Mouse (Mus musculus): ENCODE measurements at regions not wholly inside any gene's neighbourhood (a gene's known extent, or its start where the extent isn't known, plus 50 kb on each side); places are given as distances from the start of the nearest gene placed in this dataset.

DNA sequence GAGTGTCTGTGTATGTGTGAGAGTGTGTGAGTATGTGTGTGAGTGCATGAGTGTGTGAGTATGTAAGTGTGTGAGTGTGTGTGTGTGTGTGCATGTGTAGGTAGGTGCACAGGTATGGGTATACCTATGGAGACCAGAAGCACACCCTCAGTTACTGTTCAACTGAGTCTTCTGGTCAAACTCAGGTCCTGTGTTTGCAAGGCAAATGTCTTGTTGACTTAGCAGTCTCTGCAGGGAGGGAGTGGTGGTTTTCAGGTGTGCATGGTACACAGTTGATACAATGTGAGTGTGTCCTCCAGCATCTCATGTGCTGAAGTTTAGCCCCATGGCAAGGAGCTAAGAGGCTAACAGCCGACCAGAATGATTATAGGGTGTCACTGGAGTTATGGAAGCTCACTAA is 166.7 kb downstream of the Gadd45g start:
- no peak for DNase-seq (ENCODE audit: low spot score in 2 of 2)

DNA sequence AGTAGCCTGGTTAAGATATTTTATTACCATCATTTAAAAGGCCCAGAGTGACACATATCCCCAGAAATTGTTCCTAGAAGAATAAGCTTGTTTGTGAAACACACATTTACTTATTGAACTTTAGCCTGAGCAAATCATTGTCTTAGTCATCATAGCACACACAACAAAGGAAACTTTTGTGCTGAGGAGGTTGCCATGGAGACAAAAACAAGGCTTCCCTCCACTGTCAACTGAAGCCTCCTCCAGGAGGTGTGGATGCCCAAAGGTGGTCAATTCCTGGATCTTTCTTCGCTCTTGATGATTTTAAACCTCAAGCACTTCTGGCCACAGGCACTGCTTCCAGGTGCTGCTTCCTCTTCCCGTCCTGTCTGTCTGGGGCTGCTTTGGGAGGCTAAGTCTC is 167.3 kb downstream of the Gadd45g start:
- no peak for DNase-seq (ENCODE audit: low spot score in 2 of 2)

DNA sequence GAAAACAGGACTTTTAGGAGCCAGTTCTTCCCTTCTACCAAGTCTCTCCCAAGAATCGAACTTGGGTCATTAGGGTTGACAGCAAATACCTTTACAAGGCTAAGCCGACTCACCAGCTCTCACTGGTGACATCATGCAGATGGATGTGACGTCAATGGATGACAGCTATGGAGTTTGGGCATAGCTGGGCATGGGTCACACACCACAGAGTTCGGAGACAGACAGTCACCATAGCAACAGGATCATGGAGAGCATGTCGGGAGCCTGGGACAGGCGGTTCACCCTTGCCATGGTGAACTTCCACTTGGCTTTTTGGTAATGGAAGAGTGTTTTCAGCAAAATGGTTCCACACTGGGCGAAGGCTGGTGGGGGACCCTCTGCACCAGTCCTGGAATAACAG is 168.1 kb downstream of the Gadd45g start:
- no peak for DNase-seq (ENCODE audit: low spot score in 2 of 2)

DNA sequence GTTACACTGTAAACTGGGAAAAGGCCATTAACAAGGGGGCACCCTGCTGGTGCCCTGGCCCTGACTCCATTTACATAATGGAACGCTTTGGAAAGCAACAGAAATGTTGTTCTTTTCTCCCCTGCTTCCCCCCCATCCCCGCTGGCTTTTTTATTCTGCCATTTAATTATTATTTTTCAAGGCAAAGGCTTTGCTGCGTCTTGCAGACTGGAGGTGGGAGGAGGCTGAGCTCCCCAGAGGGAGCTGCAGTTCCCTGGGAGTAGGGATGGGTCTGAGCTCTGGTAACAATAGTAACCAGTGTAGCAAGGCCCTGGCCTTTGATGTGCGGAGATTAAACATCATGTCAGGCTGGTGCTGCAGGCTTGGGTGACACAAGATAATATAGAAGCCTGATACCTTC is 168.6 kb downstream of the Gadd45g start:
- DNase-seq (ENCODE audit: low spot score in 2 of 2), result no peak

DNA sequence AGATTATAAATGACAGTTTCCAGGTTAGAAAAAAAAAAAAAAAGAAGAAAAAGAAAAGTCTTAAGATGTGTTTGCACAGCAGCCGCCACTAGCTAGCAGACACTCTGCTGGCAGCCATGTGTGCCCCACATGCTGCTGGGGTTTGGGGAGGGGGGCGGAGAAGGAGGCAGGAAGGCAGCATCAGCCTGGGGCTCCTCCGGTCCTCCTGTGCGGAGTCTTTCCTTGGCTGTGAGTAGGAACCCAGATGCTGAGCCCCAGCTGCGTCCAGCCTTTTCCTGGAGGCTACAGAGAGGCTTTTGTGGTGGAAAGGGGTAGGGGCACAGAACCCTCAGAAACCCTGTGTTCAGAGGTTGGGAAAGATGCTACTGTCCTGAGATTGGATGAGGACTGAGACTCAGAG is 169.0 kb downstream of the Gadd45g start:
- DNase-seq (ENCODE audit: low spot score in 2 of 2), result no peak

DNA sequence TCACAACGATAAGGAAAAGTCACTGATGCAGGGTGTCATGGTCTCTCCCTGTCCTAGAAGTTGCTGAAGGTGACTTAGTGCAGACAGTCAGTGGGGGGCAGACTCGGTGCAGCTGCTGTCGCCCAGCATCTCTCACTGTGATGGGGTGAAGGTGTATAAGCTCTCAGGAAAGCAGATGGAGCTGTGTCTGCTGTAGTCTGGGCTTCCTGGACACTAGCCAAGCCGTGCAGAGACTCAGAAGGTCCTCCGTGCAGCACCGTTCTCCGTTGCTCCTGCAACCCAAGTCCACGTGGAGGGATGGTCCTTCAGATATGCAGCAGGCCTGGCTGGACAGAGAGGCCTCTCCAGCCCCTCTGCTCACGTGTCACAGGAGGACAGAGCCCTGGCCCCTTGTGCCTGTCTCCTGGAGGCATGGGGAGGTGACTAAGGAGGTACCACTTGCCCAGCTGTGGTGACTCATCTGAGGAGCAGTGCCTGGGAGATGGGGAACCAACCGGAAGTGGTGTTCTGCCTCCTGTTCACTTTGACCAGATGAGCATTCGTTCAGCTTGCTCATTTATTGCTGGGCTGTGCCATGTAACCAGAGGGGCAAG is 171.2 kb downstream of the Gadd45g start:
- DNase-seq (ENCODE audit: low spot score in 2 of 2), result no peak

DNA sequence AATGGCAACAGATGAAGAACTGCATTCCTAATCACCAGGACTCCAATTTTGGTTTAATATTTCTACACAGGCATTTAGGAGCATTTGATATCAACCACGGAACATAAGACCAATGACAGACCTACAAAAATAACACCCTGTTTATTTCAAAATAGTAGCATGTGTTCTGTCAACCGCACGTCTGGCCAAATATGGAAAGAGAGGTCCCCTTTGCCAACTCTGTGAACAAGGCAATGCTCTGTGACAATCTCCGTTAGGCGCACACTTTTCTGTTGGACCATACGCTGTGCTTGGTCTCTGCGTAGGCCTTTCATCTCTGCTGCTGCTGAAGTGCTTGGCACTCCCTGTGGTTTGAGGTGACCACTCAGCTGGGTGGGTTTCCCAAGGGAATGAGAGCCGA is 173.2 kb downstream of the Gadd45g start:
- peak; percentile 32 to 70 for DNase-seq (ENCODE audit: low spot score in 2 of 2)

DNA sequence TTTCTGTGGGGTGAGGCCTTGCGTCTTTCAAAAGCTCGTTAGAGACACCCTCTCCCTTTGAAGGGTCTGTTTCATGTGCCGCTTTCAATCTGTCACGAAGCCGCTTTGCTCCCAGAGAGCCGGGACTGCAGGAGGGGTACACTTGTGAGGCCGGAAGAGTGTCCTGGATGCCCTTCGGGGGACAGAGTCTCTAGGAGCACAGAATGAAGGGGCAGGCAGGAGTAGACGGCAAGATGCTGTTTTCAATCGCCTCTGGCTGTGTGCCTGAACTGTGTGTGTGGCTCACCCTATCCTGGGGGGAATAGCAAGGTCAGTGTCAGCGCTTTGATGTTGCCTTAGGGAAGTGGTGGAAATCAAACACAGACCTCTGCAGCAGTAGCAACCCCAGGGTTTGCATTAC is 174.7 kb downstream of the Gadd45g start:
- no peak for DNase-seq (ENCODE audit: low spot score in 2 of 2)

DNA sequence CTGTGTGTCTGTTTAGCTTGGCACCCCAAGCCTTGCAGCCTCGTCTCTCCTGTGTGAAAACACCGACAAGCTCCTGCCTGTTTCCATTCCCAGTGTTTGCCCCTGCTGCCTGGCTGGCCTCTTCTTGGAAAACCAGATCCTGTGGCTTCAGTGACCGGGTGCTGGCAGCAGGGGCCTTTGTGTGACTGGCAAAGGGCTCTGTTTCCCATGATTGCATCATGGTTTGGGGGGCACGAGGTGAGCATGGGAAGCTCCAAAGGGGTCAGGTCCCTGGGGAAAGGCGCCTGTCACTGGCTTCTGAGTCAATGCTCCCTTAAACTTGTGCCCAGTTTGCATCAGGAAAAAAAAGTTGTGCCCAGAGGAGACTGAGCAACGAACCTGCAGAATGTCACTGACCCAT is 175.3 kb downstream of the Gadd45g start:
- DNase-seq (ENCODE audit: low spot score in 2 of 2), result no peak

DNA sequence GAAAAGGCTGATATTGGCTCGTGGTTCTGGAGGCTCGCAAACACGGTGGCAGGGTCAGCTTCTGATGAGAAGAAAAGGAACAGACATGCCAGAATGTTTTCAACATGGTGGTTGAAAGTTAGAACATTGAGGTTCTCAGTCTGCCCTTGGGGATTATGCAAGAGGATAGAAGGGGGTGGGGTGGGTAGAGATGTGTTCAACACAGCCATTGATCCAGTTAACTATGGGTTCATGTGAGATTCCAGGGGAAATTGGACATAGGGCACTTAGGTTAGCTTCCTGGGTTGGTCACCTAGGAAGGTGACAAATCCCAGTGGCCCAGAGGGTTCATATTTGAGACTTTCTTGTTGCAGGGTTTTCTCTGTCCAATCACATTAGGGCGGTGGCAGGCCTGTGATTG is 176.1 kb downstream of the Gadd45g start:
- DNase-seq (ENCODE audit: low spot score in 2 of 2), result no peak

DNA sequence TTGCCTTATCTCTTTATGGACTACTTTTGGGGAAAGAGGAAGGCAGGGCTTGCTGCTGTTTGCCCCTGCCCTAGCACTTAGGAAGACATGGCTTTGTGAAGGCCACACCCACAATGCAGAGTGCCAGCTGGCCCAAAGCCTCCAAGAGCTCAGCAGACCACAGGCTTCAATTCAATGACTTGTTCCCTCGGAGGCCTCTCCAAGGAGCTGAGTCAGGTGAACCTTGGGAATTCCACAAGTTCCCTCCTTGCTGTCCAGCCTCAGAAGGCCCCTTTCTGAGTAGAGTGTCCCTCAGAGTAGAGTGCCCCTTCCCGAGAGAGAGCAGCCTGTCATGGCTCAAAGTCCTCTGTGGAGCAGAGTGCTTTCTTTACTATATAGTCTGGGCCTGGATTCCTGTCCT is 177.9 kb downstream of the Gadd45g start:
- DNase-seq (ENCODE audit: low spot score in 2 of 2), result no peak

DNA sequence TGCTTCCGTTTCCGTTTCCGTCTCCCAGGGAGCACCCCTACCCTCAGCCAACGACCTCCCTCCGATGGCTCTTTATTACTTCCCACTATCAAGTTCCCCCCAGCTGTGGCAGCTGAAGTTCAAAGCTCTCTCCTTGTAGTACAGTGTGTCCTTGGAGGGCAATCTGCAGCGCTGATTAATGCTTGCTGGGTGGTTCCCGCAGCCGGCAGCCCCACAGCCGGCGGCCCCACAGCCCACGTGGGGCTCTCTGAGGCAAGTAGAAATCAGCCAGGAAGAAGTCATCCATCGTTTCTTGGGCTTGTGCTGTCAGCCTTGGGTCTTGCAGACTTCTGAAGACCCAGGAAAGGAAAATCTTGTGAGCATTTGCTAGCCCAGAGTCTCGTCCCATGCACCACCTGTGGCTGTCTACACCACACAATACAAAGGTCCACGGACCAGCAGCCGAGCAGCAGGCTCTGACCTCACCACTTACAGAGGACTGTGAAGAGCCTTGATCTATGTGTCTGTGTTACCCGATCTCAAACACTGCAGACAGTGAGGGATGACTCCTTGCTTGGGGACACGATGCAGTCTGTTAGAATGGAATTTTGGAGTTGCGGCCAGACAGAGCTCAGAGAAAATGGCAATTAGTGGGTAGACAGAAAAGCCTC is 178.5 kb downstream of the Gadd45g start:
- DNase-seq (ENCODE audit: low spot score in 2 of 2), result no peak

DNA sequence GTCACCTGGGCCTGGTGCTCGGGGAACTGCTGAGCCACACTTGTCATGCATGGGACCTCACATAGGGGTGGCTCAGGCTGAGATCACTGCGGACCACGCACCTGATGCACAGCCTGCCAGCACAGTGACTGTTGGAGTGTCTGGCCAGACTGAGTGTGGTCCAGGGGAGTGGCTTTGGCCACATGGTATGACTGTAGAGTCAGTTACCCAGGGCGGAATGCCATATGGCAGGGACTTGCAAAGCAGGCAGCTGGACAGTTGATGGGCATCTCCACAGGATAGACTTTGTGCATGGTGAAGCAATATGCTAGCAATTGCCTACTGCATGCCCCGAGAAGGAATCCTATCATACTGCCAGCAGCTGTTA is 179.0 kb downstream of the Gadd45g start:
- no peak for DNase-seq (ENCODE audit: low spot score in 2 of 2)

DNA sequence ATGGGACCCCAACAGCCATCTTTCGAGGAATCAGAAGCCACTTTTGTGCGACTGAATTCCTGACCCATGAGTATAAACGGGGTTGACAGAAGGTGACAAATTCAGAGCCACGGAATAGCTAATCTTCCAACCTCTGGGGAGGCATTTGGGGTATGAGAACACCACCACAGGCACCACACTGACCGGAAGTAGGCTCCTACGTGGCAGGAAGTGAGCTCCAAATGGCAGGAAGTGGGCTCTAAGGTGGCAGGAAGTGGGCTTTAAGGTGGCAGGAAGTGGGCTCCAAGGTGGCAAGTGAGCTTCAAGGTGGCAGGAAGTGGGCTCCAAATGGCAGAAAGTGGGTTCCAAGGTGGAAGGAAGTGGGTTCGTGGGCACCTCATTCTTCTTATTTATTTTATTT is 179.8 kb downstream of the Gadd45g start:
- DNase-seq (ENCODE audit: low spot score in 2 of 2), result no peak

DNA sequence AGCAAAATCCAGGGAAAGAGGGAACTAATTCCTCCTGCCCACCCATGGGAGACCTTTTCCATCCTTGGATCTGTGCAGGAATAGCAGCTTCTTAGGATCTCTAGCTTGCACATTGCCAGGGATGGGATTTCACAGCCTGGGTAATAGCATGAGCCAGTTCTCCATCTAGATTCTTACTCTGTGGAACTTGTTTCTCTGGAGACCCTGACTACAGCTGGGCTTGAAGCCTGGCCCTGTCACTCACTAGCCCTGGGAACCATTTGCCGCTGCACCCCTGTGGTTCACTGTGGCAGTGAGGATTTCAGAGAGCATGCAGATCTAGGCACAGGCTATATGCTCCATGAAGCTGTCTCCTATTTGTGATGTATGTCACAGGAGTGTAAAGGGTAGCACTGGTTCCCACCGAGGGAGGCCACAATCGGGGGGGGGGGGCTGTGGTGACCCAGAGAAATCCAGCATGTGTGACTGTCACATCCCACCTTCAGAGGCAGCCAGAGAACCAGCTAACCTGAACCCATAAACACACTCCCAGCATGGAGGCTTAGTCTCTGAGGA is 183.5 kb downstream of the Gadd45g start:
- no peak for DNase-seq (ENCODE audit: low spot score in 2 of 2)

DNA sequence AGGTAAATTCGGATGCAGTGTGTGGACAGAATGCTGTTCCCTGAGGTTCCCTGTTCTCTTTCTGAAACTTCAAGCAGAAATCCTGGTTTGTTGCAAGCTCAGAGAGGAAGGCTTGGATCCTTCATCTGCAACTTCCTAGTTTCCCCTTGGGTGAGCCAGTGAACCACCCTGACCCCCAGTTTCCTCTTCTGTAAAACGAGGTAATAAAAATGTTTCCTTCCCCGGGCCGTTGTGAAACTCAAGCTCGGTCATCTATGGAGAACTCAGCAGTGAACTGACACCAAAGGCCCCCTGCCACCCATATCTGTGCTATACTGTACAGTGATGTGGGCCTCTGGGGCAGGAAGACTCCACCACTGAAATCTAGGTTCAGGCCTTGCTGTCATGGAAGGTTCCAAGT is 185.0 kb downstream of the Gadd45g start:
- DNase-seq (ENCODE audit: low spot score in 2 of 2), result no peak

DNA sequence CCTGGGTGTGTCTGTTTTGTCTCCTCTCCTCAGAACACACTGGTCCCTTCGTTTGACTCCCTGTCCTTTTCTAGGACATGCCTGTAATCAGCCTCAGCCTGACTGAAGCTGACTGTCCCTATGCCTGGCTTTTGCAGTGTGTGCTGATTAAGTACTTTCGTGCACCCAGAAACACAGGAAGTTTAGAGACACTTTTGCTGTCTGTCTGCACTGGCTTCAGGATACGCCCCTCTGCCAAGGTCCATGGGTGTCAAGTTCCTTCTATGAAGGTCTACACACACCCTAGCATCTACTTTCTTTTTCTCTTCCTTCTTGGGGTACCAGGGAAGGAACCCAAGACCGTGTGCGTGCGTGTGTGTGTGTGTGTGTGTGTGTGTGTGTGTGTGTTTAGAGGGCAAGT is 189.3 kb downstream of the Gadd45g start:
- DNase-seq (ENCODE audit: low spot score in 2 of 2), result no peak

DNA sequence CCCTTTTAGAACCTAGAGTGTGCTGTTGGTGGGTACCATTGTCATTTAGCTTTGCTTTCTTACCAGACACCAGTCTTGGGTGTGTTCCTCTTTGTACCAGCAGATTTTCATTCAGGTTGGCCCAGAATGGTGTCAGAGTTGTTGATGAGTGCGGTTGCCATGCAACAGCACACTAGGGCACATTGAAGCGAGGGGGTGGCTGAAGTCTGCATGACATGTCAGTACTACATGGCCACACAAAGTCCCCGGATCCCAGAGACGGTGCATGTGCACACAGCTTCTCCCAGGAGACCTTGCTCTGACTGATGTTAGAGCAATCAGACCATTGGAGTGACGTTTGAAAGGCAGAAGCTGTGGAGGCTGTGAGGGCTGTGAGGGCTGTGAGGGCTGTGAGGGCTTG is 189.9 kb downstream of the Gadd45g start:
- DNase-seq (ENCODE audit: low spot score in 2 of 2), result no peak

DNA sequence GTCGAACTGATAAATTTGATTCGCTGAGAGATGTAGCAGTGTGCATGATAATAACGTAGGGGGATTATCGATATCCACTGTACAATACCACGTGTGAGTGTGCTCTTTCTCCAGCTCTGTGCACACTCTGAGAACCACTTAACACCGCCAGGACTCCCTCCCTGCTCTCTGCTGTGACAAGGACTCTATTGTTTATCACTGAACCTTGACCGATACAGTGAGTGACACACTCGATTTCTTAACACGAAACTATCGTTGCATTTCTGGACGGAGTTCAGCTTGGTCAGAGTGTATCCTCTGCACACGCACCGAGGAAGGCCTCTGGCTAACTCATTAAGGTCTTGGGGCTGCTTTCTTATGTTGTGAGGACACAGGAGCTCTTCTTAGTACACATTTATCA is 190.7 kb downstream of the Gadd45g start:
- no peak for DNase-seq (ENCODE audit: low spot score in 2 of 2)

DNA sequence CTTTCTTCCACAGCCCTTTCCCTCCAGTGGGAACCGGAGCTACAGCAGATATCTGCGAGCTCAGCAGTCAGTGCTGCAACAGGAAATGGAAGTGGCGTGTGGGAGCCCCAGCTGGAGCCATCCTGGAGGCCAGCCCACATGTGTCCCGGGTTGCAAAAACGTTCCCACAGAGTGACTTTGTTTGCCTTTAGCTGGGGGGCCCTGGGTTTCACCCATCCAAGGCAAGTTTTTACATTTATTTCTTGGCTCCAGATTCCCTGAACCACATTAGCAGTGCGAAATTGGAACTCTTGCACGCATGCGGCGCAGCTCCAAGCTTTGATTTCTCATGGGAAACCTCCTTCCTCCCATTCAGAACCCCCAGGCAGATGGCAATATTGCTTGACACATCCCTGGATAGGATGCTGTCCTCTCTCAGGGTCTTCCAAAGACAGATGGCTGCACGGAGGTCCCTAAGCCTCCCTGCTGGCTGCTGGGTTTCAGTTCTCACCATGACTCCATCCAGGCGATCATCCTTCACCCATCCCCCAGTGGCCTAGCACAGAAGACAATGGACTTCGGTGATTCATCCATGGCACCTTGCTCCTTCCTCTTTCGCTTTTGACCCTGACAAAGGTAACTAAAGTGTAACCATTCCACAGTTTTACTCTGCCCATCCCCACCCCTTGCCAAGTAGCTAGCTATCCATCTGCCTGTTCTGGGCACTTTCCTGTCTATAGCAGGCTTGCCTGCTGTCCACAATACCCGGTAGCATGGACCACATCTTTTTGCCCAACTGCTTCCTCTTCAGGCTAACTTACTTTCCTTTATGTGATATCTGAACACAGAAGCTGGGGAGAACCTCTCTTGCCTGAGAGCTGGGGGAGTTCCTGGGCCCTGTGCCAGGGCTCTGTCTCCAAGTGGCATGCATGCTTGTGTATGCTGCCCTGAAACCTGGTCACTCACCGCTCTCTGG is 195.3 kb downstream of the Gadd45g start:
- DNase-seq (ENCODE audit: low spot score in 2 of 2), result peak; percentile 45 to 64

DNA sequence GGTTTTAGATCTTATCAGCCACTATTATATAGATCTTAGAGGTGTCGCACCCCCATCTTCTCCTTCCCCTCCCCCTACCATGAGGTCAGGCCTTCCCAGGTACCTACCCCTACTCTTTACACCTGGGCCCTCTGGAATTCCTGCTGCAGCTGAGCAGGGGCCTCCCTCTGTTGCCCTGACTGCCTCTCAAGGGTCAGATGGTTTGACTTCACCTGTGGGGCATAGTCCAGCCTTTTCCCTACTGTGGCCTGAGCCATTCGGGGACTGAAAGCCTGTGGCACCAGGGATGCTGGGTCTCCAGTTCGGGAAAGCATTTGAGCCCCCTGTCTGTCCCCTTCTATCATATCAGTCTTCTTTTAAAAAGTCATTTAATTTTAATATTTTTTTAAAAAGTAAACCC is 196.4 kb downstream of the Gadd45g start:
- DNase-seq (ENCODE audit: low spot score in 2 of 2), result no peak

DNA sequence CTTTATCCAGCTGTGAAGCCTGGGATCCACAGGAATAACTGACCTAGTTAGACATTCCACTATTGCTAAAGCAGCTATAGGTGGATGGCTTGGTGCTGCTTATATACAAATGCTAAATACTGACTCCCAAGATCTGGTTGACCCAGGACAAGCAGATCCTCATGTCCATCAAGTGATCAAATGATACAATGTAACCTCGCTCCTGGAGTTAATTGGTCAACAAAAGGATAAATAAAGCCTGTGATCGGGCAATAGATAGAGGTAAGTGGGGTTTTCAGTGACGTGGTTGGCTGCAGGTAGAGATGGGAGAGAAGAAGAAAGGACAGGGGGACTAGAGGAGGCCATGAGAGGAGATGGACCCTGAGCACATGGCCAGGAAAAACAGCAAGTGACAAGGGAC is 197.4 kb downstream of the Gadd45g start:
- DNase-seq (ENCODE audit: low spot score in 2 of 2), result no peak

All from layer of hippocampus, adult 18-20 months (tissue).